Comparison of ENCODE assay signal across 16 mouse cellular contexts in the genomic region with DNA sequence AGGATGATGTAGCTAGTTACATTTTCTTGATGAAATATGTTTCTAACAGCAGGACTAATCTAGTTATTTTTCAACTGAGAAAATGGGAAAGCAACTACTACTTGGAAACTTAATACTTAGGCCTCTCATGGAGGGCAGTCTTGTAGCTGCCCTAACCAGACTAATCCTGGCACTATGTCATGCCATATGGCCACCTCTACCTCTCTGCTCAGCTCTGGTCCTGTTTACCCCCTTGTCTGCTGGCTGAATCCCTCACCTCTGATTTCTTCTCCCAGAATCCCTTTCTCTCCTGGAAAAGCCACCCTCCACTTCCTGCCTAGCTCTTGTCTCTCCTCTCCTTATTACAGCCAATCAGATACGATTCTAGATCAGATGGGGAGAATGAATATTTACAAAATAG. TPM values are rescaled to one million over a fixed set of nuclear protein-coding genes. Genes with fewer than 3 reads are reported as not detected.
A peak's percentile ranks its signal among the peaks of the same experiment; 100 is the strongest.
DNase-seq lines count a peak whose midpoint lies in the region; ATAC-seq and TF ChIP-seq lines count a peak whose summit lies in the region.
"Had no signal": no experiment of that assay in that cellular context is flagged by ENCODE, and none has a peak within 500 bp of the region (broad histone marks: within the 10 kb centered on the region; RNA-seq: fewer than 3 reads in every experiment).

No protein-coding gene starts in this region.

- DNase-seq in liver, postnatal 0 days, result no peak
- no peak for DNase-seq in liver
- DNase-seq in brain, adult 2 months (ENCODE audit: low read depth, low spot score), result peak; percentile 85
- DNase-seq in cerebellum, adult 9-10 months, result peak; percentile 71
- no peak for DNase-seq in midbrain, postnatal 0 days (ENCODE audit: low spot score)
- DNase-seq in gastrocnemius, postnatal 36 days, result no peak
- DNase-seq in adipocyte (ENCODE audit: low spot score), result no peak
- DNase-seq: kidney, adult 2 months; right cerebral cortex, postnatal 4 days had no signal

- H3K4me3 ChIP-seq in liver, postnatal 0 days (ENCODE audit: low read depth, low read length), result no peak overlapping the region
- H3K4me3 ChIP-seq in midbrain, postnatal 0 days (ENCODE audit: low read depth, low read length), result no peak overlapping the region

- TF ChIP-seq EP300 in liver, postnatal 0 days (IDR thresholded peaks at IDR 0.05; ENCODE audit: low read depth), result no peak

- intact Hi-C loops in gastrocnemius, postnatal 36 days (cut with DNase I), result loop anchor here (10.0 kb wide), 2 partner anchors 214 to 254 kb away; partner anchors contain the start of genes Cpe and Msmo1

- 0 out of 2 replicates have a peak overlapping the region, but pooled peaks have one; percentile 75 for H3K4me2 ChIP-seq in liver, postnatal 0 days (ENCODE audit: low read depth, low read length)
- H3K4me2 ChIP-seq in midbrain, postnatal 0 days (ENCODE audit: low read depth, low read length, poor library complexity, severe bottlenecking), result no peak overlapping the region

- H3K27ac ChIP-seq in liver, postnatal 0 days (ENCODE audit: low read depth), result 0 out of 2 replicates have a peak overlapping the region, but pooled peaks have one; percentile 96
- no peak overlapping the region for H3K27ac ChIP-seq in midbrain, postnatal 0 days (ENCODE audit: low read depth, low read length)

- peaks cover 4% of the 10 kb centered on the region; the same call in 1 of the 2 replicates for H3K4me1 ChIP-seq in liver, postnatal 0 days (ENCODE audit: insufficient read depth)
- no peaks in the 10 kb centered on the region; the same call in 1 of the 2 replicates for H3K4me1 ChIP-seq in midbrain, postnatal 0 days (ENCODE audit: insufficient read depth, low read length)
- H3K4me1 ChIP-seq: stomach, embryonic 15.5 days had no signal

- TF ChIP-seq CTCF in liver, postnatal 0 days (IDR thresholded peaks at IDR 0.05; ENCODE audit: low read depth), result no peak
- TF ChIP-seq CTCF in midbrain, postnatal 0 days (IDR thresholded peaks at IDR 0.05), result no peak

- no peaks in the 10 kb centered on the region; the same call in 1 of the 2 replicates for H3K36me3 ChIP-seq in liver, postnatal 0 days (replicated peaks; ENCODE audit: insufficient read depth, low read length)
- H3K36me3 ChIP-seq in midbrain, postnatal 0 days (ENCODE audit: insufficient read depth, low read length), result no peaks in the 10 kb centered on the region
- H3K36me3 ChIP-seq: liver, embryonic 15.5 days; stomach, embryonic 15.5 days had no signal

- ATAC-seq in liver, postnatal 0 days, result no peak
- no peak for ATAC-seq in midbrain, postnatal 0 days (ENCODE audit: low FRiP score)

- H3K9me3 ChIP-seq in liver, postnatal 0 days (ENCODE audit: low read length), result no peaks in the 10 kb centered on the region
- no peaks in the 10 kb centered on the region for H3K9me3 ChIP-seq in midbrain, postnatal 0 days (ENCODE audit: low read length)
- H3K9me3 ChIP-seq: liver, embryonic 15.5 days; stomach, embryonic 15.5 days had no signal

- H3K9ac ChIP-seq in liver, postnatal 0 days (replicated peaks), result no peak overlapping the region
- H3K9ac ChIP-seq in midbrain, postnatal 0 days (replicated peaks; ENCODE audit: low read length, poor library complexity, severe bottlenecking), result peak overlapping the region; percentile 42; the same call in 1 of the 2 replicates

- WGBS in liver, postnatal 0 days (ENCODE audit: insufficient replicate concordance), result 75% methylated on average over 1 of the region's 1 CpGs
- WGBS in midbrain, postnatal 0 days, result 83% methylated on average over 1 of the region's 1 CpGs

- no peaks in the 10 kb centered on the region for H3K27me3 ChIP-seq in liver, postnatal 0 days (ENCODE audit: insufficient read depth, low read length)
- H3K27me3 ChIP-seq in midbrain, postnatal 0 days (ENCODE audit: insufficient read depth, low read length), result no peaks in the 10 kb centered on the region
- H3K27me3 ChIP-seq: stomach, embryonic 15.5 days had no signal

RNA-seq across cellular contexts. Expression of gene Tmem192, which starts 1.4 kb away (rescaled TPM):
- polyA plus RNA-seq in liver, postnatal 0 days (2015; fragmentation: Nextera tagmentation; extraction: Ambion mirVana), result 18.4 and 20.2 TPM in 2 replicates
- total RNA-seq in midbrain, postnatal 0 days (2014; rRNA removed), result 9.9 and 20.2 TPM in 2 replicates
- polyA plus RNA-seq in midbrain, postnatal 0 days (2015; fragmentation: Nextera tagmentation; extraction: Ambion mirVana), result 39.9 and 41.2 TPM in 2 replicates
- total RNA-seq in gastrocnemius, postnatal 36 days (2021), result 10 to 100 TPM; 14.7 to 17.3 TPM

RNA-seq across cellular contexts. Expression of gene Trim75, which starts 39.3 kb away (rescaled TPM):
- not detected in 2 replicates for polyA plus RNA-seq in liver, postnatal 0 days (2015; fragmentation: Nextera tagmentation; extraction: Ambion mirVana)
- total RNA-seq in midbrain, postnatal 0 days (2014; rRNA removed), result not detected in 2 replicates
- polyA plus RNA-seq in midbrain, postnatal 0 days (2015; fragmentation: Nextera tagmentation; extraction: Ambion mirVana), result 0.05 and 0.16 TPM in 2 replicates
- total RNA-seq in gastrocnemius, postnatal 36 days (2021), result not detected
- total RNA-seq: gastrocnemius, adult 8-10 months; layer of hippocampus, adult 18-20 months; left cerebral cortex, postnatal 25 days; megakaryocyte progenitor cell, adult 5-6 weeks had no signal
- polyA plus RNA-seq: liver, embryonic 15.5 days; stomach, embryonic 15.5 days; urinary bladder, adult 2 months had no signal

Comparison
In these comparisons a context has a peak if more than half of its experiments do, and no peak if none do; other contexts are left out.
1. DNase-seq: peak in brain, adult 2 months (single experiment) and cerebellum, adult 9-10 months (single experiment); none in liver, postnatal 0 days (single experiment), liver (single experiment), midbrain, postnatal 0 days (single experiment), gastrocnemius, postnatal 36 days (0 of 2) and adipocyte (single experiment).